Mouse (Mus musculus): ENCODE measurements around the gene Unc13a. TPM values are rescaled to one million over a fixed set of nuclear protein-coding genes. Genes with fewer than 3 reads are reported as not detected.
"Not testable (repeated sequence)": the region's sequence is repeated elsewhere in the genome, so short reads cannot be mapped to it uniquely, and the experiment has no call there.

The Unc13a gene
- 0.69 and 0.76 TPM in 2 replicates for polyA plus RNA-seq (2015; fragmentation: Nextera tagmentation; extraction: Ambion mirVana)

DNA sequence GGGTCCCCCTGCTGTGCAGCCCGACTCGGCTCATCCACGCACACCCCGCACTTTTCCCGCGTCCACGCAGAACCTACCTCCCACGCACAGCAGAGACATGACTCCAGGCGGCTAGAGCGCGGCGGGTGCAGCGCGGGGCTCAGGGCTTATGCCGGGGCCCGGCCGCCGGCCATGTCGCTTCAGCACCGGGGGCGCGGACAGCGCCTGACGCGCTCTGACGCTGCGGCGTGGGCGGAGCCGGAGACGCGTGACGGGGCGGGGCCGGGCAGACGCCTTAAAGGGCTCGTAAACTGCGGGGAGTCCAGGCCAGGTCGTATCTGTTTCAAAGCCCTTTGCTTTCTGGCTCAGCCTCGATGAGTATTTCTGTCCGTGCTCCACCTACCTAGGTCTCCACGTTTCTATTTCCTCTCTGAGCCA lies at the start of gene Unc13a:
Gene Unc13a (minus strand): TSS at position 209 of the 417 bp plus-strand sequence.
- Histone ChIP-seq H3K4me2 (peak within 1 kb of the TSS; percentile 96), H3K27me3 (peaks cover 62% of the 10 kb centered on the region), H3K9me3 (no peaks in the 10 kb centered on the region), H3K9ac (0 out of 2 replicates have a peak within 1 kb of the TSS, but pooled peaks have one; percentile 2), H3K36me3 (no peaks in the 10 kb centered on the region), H3K4me1 (peaks cover 41% of the 10 kb centered on the region), H3K27ac (no peak within 1 kb of the TSS), H3K4me3 (peak within 1 kb of the TSS; percentile 49)
- peak; percentile 38 for ATAC-seq (ENCODE audit: insufficient number of reproducible peaks, low FRiP score, low TSS enrichment, low read depth)
- under 1% methylated on average over 42 of the region's 42 CpGs for WGBS

DNA sequence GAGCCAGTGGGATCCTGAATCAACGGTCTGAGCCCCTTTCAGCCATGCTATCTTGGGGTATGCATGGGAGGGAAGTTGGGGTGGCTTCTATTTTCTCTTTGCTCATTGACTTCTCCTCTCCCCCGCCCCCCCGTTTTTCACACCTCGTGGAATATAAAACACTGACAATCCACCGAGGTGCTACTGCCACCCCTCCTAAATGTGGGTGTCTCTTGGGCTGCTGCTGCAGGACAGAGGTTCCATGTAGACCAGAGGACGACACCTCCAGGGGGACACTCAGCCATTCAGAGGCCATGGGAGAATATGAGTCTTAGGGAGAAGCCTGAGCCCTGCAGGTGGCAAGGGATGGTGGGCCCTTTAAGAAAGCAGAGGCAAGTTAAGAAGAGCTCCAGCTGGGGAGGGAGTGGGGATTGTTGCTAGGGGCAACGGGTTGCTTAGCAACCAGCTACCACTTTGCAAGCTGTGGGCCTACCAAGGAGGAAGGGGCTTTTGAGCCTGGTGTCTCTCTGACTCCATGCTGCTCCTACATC lies 48.4 kb upstream of the Unc13a start:
- peaks cover 13% of the 10 kb centered on the region for H3K27me3 ChIP-seq
- no peak for ATAC-seq (ENCODE audit: insufficient number of reproducible peaks, low FRiP score, low TSS enrichment, low read depth)

GRCm38 (mm10) chr8:71719218-71719617 lies 47.7 kb upstream of the Unc13a start:
- Histone ChIP-seq H3K27me3 (peaks cover 5% of the 10 kb centered on the region), H3K4me2 (no peak overlapping the region)

More for the DNA sequence above, 48.4 kb upstream of the Unc13a start:
- Histone ChIP-seq H3K4me2 (no peak overlapping the region), H3K4me1 (peaks cover 2% of the 10 kb centered on the region), H3K27ac (no peak overlapping the region), H3K4me3 (no peak overlapping the region), H3K9ac (no peak overlapping the region), H3K9me3 (no peaks in the 10 kb centered on the region), H3K36me3 (no peaks in the 10 kb centered on the region)
- WGBS, result 35% methylated on average over 7 of the region's 7 CpGs

DNA sequence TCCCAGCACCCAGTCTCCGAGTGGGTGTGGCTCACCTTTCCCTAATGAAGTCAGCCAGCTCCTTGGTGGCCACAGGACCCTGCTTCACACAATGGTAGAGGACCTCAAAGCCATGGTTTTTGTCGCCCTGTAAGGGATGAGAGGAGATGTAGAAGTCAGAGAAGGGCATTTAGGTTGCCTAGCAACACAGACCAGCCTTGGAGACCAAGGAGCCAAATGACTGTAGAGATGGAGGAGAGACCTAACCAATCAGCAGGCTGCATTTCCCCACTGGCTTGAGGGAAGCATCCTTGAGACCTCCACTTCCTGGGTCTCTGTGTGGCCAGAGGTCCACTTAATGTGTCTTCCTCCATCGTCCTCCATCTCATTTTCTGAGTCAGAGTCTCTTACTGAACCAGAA lies 46.7 kb upstream of the Unc13a start:
- Histone ChIP-seq H3K27ac (no peak overlapping the region), H3K4me3 (no peak overlapping the region), H3K36me3 (no peaks in the 10 kb centered on the region), H3K9ac (no peak overlapping the region), H3K27me3 (0 out of 2 replicates have a peak, but pooled peaks cover 1% of the 10 kb centered on the region), H3K4me2 (no peak overlapping the region), H3K9me3 (no peaks in the 10 kb centered on the region), H3K4me1 (no peaks in the 10 kb centered on the region)
- no peak for ATAC-seq (ENCODE audit: insufficient number of reproducible peaks, low FRiP score, low TSS enrichment, low read depth)
- WGBS, result 32% methylated on average over 3 of the region's 3 CpGs

More at GRCm38 (mm10) chr8:71719218-71719617, 47.7 kb upstream of the Unc13a start:
- Histone ChIP-seq H3K36me3 (no peaks in the 10 kb centered on the region), H3K27ac (no peak overlapping the region), H3K4me1 (no peaks in the 10 kb centered on the region), H3K4me3 (no peak overlapping the region), H3K9ac (no peak overlapping the region), H3K9me3 (no peaks in the 10 kb centered on the region)
- no peak for ATAC-seq (ENCODE audit: insufficient number of reproducible peaks, low FRiP score, low TSS enrichment, low read depth)
- 63% methylated on average over 4 of the region's 4 CpGs for WGBS

GRCm38 (mm10) chr8:71717096-71717495 lies 45.5 kb upstream of the Unc13a start:
- WGBS, result 84% methylated on average over 12 of the region's 12 CpGs
- Histone ChIP-seq H3K4me3 (no peak overlapping the region), H3K9me3 (no peaks in the 10 kb centered on the region), H3K36me3 (no peaks in the 10 kb centered on the region), H3K9ac (no peak overlapping the region), H3K4me1 (no peaks in the 10 kb centered on the region), H3K4me2 (no peak overlapping the region), H3K27ac (no peak overlapping the region), H3K27me3 (no peaks in the 10 kb centered on the region)
- no peak for ATAC-seq (ENCODE audit: insufficient number of reproducible peaks, low FRiP score, low TSS enrichment, low read depth)

DNA sequence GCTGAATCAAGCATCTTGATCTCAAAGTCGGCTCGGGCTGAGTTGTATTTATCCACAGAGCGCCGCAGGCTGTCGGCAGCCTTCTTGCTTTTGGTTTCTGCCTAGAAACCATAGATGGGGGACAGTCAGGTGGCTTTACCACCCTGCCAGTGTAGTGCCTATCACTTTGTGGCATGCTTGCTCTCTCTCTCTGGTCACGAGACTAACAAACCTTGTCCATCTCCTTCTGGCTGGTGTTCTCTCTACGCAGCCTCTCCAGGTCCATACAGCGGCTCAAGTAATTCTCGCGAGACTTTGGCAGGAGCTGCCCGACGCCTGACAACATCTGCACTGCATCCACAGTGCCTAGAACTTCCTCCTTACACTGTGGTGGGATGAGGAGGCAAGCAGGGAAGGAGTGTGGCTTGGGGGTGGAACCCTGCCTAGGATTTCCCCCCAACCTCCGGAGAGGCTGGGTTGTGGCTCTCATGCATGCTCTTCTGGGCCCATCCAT lies 45.0 kb upstream of the Unc13a start:
- H3K9ac ChIP-seq, result no peak overlapping the region
- H3K9me3 ChIP-seq, result no peaks in the 10 kb centered on the region
- H3K4me2 ChIP-seq, result no peak overlapping the region
- no peak overlapping the region for H3K27ac ChIP-seq
- H3K27me3 ChIP-seq, result no peaks in the 10 kb centered on the region
- no peaks in the 10 kb centered on the region for H3K4me1 ChIP-seq
- no peak overlapping the region for H3K4me3 ChIP-seq
- no peaks in the 10 kb centered on the region for H3K36me3 ChIP-seq
- WGBS, result 74% methylated on average over 13 of the region's 13 CpGs
- ATAC-seq (ENCODE audit: insufficient number of reproducible peaks, low FRiP score, low TSS enrichment, low read depth), result no peak

DNA sequence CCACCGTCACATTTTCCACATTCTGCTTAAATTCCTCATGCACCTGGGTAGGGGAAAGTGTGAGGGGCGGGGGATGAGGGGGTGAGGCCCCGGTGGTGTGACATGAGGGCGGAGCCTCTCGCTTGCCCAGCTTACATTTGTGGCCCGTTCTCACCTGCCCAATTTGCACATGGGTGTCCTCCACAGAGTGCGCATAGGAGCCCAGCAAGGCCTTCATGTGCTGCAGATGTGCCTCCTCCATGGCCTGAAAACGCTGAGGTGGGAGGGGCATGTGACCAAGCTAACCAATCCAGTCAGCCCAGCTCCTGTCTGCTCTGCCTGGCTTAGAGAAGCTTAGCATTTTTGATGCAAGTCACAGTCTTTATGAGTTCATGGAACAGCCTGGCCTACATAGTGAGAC lies 44.0 kb upstream of the Unc13a start:
- no peak overlapping the region for H3K4me2 ChIP-seq
- 26% methylated on average over 8 of the region's 8 CpGs for WGBS

GRCm38 (mm10) chr8:71711574-71711973 lies 40.0 kb upstream of the Unc13a start:
- WGBS, result 75% methylated on average over 2 of the region's 2 CpGs
- peaks cover 36% of the 10 kb centered on the region for H3K27me3 ChIP-seq

More for the DNA sequence above, 44.0 kb upstream of the Unc13a start:
- Histone ChIP-seq H3K27me3 (no peaks in the 10 kb centered on the region), H3K4me1 (no peaks in the 10 kb centered on the region), H3K9ac (no peak overlapping the region), H3K4me3 (no peak overlapping the region; the same call in 1 of the 2 replicates), H3K27ac (no peak overlapping the region), H3K9me3 (no peaks in the 10 kb centered on the region), H3K36me3 (no peaks in the 10 kb centered on the region)
- ATAC-seq (ENCODE audit: insufficient number of reproducible peaks, low FRiP score, low TSS enrichment, low read depth), result no peak

DNA sequence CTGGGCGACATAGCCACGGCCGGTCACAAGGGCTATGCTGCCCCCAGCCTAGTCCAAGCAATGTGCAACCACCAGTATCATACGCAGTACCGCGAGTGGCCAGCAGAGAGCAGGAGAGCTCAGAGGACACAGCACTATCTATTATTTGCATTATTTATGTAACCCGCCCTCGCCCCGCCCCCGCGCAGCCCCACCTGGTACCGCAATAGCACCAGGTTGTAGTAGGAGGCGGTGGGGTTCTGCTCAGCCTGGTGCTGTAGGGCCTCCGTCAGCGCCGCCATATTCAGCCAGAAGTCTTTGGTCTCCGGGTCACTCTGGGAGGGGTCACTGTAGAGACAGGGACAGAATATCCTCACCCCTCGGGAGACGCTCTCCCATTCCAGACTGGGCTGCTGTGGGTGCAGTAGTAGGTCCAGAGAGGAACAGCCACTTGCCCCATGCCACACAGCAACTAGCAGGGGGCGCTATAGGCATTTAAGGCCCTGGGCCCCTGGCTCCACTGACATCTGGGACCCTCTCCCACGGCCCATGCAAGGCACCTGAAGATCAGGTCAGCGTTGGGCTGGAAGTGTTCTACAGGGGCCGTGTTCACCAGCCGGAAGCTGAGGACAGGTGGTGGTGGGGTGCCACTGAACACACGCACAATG lies 38.4 kb upstream of the Unc13a start:
- peak overlapping the region; percentile 35 for H3K4me2 ChIP-seq
- H3K9me3 ChIP-seq, result no peaks in the 10 kb centered on the region
- H3K9ac ChIP-seq, result no peak overlapping the region
- no peak for ATAC-seq (ENCODE audit: insufficient number of reproducible peaks, low FRiP score, low TSS enrichment, low read depth)
- H3K27ac ChIP-seq, result no peak overlapping the region
- H3K36me3 ChIP-seq, result no peaks in the 10 kb centered on the region
- 0 out of 2 replicates have a peak overlapping the region, but pooled peaks have one; percentile 11 for H3K4me3 ChIP-seq
- WGBS, result 20% methylated on average over 25 of the region's 25 CpGs
- peaks cover 9% of the 10 kb centered on the region; the same call in 1 of the 2 replicates for H3K4me1 ChIP-seq
- H3K27me3 ChIP-seq, result peaks cover 40% of the 10 kb centered on the region

More at GRCm38 (mm10) chr8:71711574-71711973, 40.0 kb upstream of the Unc13a start:
- Histone ChIP-seq H3K9me3 (no peaks in the 10 kb centered on the region), H3K4me3 (no peak overlapping the region), H3K4me1 (peaks cover 9% of the 10 kb centered on the region; the same call in 1 of the 2 replicates), H3K9ac (no peak overlapping the region), H3K27ac (no peak overlapping the region), H3K4me2 (no peak overlapping the region), H3K36me3 (no peaks in the 10 kb centered on the region)
- ATAC-seq (ENCODE audit: insufficient number of reproducible peaks, low FRiP score, low TSS enrichment, low read depth), result no peak

DNA sequence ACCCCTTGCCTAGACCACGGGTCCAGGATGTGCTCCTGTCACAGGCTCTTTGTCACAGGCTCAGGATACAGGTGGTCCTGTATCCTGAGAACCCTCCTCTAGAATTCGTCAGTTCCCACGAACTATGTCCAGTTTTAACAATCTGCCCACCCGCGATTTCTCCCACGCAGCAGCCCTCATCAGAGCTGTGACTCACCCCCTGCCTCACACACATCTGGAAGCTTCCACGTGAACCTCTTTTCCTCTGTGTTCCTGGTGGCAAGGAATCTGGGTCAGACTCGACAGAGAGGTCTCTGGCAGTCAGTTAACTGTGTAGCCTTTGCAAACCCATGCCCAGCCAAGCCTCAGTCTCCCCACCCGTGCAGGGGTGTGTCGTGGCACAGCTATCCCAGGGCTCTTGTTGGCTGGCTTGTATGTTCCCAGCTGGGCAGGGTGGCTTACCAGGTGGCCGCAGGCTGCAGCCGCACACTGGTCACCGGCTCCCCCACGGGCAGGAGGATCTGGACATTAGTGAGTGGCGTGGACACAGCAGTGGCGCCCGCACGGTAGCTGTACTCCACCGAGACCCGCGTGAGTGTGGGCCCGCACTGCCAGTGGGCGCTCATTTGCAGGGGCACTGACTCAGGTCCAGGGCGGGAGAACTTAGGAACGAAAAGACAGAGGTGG lies 37.7 kb upstream of the Unc13a start:
- Histone ChIP-seq H3K9me3 (no peaks in the 10 kb centered on the region), H3K9ac (no peak overlapping the region), H3K4me3 (no peak overlapping the region), H3K36me3 (no peaks in the 10 kb centered on the region), H3K4me1 (peaks cover 9% of the 10 kb centered on the region; the same call in 1 of the 2 replicates), H3K27me3 (peaks cover 44% of the 10 kb centered on the region), H3K4me2 (peak overlapping the region; percentile 35), H3K27ac (no peak overlapping the region)
- WGBS, result 35% methylated on average over 25 of the region's 25 CpGs
- no peak for ATAC-seq (ENCODE audit: insufficient number of reproducible peaks, low FRiP score, low TSS enrichment, low read depth)

- ATAC-seq (ENCODE audit: insufficient number of reproducible peaks, low FRiP score, low TSS enrichment, low read depth), result no peak
- peaks cover 55% of the 10 kb centered on the region for H3K27me3 ChIP-seq
- H3K36me3 ChIP-seq, result no peaks in the 10 kb centered on the region
Observed at GRCm38 (mm10) chr8:71707874-71708273, 36.3 kb upstream of the Unc13a start.

GRCm38 (mm10) chr8:71703400-71703799 lies 31.8 kb upstream of the Unc13a start:
- H3K4me3 ChIP-seq; ATAC-seq (ENCODE audit: insufficient number of reproducible peaks, low FRiP score, low TSS enrichment, low read depth); H3K27ac ChIP-seq; H3K4me2 ChIP-seq; H3K9ac ChIP-seq; H3K9me3 ChIP-seq; H3K36me3 ChIP-seq: not testable (repeated sequence)
- peaks cover 12% of the 10 kb centered on the region for H3K4me1 ChIP-seq
- H3K27me3 ChIP-seq, result peaks cover 81% of the 10 kb centered on the region

More at GRCm38 (mm10) chr8:71707874-71708273, 36.3 kb upstream of the Unc13a start:
- no peak overlapping the region for H3K27ac ChIP-seq
- 37% methylated on average over 8 of the region's 8 CpGs for WGBS
- no peak overlapping the region for H3K9ac ChIP-seq
- no peaks in the 10 kb centered on the region for H3K9me3 ChIP-seq
- H3K4me2 ChIP-seq, result no peak overlapping the region
- H3K4me3 ChIP-seq, result no peak overlapping the region
- peaks cover 9% of the 10 kb centered on the region; the same call in 1 of the 2 replicates for H3K4me1 ChIP-seq

Measured in limb, embryonic 15.5 days (tissue).